Mouse (Mus musculus) spleen, adult 2 months (tissue): ENCODE data around the gene Htatip2.

Experiments
- CTCF ChIP-seq: fragments of 200-500 bp; IDR thresholded peaks from 2 replicates; pipeline ENCODE4 v1.5.1; 2011; ENCODE audit warnings: mild to moderate bottlenecking, inconsistent platforms; ENCODE audit not compliant: insufficient read depth, insufficient read length, insufficient replicate concordance; ENCODE audit errors: extremely low read depth
- POLR2A ChIP-seq: fragments of 200-500 bp; IDR thresholded peaks from 2 replicates; pipeline ENCODE4 v1.6.1; 2011; ENCODE audit warnings: low read depth, low read length, inconsistent platforms

DNA sequence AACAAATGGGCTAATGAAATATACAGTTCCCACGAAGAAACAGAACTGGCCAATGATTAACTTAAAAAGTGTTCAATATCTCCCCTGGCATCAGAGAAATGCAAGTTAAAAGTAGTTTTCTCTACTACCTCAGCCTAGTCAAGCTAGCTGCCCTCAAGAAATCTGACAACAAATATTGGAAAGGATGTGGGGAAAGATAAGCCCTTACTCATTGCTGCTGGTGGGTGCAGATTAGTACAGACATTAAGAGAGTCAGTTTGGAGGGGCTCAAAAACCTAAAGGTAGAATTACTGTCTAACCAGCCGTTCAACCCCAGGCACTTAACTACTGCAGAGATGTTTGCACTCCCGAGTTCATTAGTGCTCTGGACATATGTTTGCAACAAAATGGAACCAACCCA, 46.7 kb downstream of the Htatip2 start:
- TF ChIP-seq POLR2A (no peak), CTCF (no peak)
